24 mouse cellular contexts compared by ENCODE assay signal in the genomic region with DNA sequence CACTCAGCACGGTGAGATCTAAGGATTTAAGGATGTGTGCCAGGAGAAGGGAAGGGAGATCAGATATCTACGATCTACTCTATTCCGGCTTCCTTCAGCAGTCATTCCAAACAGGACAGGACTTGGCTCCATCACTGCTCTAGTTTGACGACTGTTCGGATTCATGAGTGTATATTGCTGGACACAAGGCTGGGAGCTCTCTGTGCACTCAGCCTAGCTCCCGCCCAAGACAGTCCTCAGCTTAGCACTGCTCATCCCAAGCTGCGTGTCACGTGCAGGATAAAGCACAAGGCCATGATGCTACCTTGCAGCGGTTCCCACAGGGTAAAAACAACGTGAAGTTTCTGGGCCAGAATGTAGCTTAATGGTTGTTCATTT. TPM values are rescaled to one million over a fixed set of nuclear protein-coding genes. Genes with fewer than 3 reads are reported as not detected.
DNase-seq lines count a peak whose midpoint lies in the region; ATAC-seq lines count a peak whose summit lies in the region.
"Had no signal": no experiment of that assay in that cellular context is flagged by ENCODE, and none has a peak within 500 bp of the region (broad histone marks: within the 10 kb centered on the region; RNA-seq: fewer than 3 reads in every experiment).

No protein-coding gene starts in this region.

- ATAC-seq in forebrain, embryonic 11.5 days (replicated peaks; ENCODE audit: low FRiP score) = peak; percentile 13; the same call in 1 of the 2 replicates
- no peak for ATAC-seq in forebrain, embryonic 15.5 days (replicated peaks)
- ATAC-seq in lung, embryonic 15.5 days (ENCODE audit: borderline replicate concordance, extremely low read depth, low FRiP score, low TSS enrichment) = 0 out of 2 replicates have a peak, but pooled peaks have one; percentile 37
- ATAC-seq in forebrain, embryonic 13.5 days = peak; percentile 26; the same call in 1 of the 2 replicates
- no peak; the same call in none of the 2 replicates for ATAC-seq in midbrain, embryonic 13.5 days
- no peak for ATAC-seq in liver, embryonic 11.5 days (replicated peaks; ENCODE audit: low FRiP score)
- ATAC-seq: CD4-positive, CD25-positive, alpha-beta regulatory T cell, adult 4 months; intestine, embryonic 16.5 days had no signal

- H3K36me3 ChIP-seq in forebrain, embryonic 11.5 days (ENCODE audit: control insufficient read depth, insufficient read depth, low read length) = no peaks in the 10 kb centered on the region
- H3K36me3 ChIP-seq in forebrain, embryonic 15.5 days = no peaks in the 10 kb centered on the region
- H3K36me3 ChIP-seq in lung, embryonic 15.5 days = no peaks in the 10 kb centered on the region
- H3K36me3 ChIP-seq in forebrain, embryonic 13.5 days (ENCODE audit: poor library complexity, severe bottlenecking) = no peaks in the 10 kb centered on the region
- no peaks in the 10 kb centered on the region for H3K36me3 ChIP-seq in midbrain, embryonic 13.5 days
- H3K36me3 ChIP-seq in liver, embryonic 11.5 days (ENCODE audit: control insufficient read depth, insufficient read depth, low read length) = no peaks in the 10 kb centered on the region
- no peaks in the 10 kb centered on the region for H3K36me3 ChIP-seq in limb, embryonic 10.5 days
- H3K36me3 ChIP-seq: embryonic facial prominence, embryonic 15.5 days; heart, embryonic 12.5 days; hindbrain, embryonic 15.5 days; limb, embryonic 15.5 days; liver, embryonic 15.5 days had no signal

- no peak for DNase-seq in forebrain, embryonic 11.5 days (ENCODE audit: low spot score)
- DNase-seq in lung, postnatal 14 days = no peak
- DNase-seq in liver, embryonic 11.5 days (ENCODE audit: low spot score) = no peak
- DNase-seq in limb, embryonic 10.5 days (ENCODE audit: low spot score) = no peak
- DNase-seq: adrenal gland, postnatal 25 days; cerebellum, adult 9-10 months; gastrocnemius, postnatal 14 days; heart, adult 18-20 months; heart, postnatal 14 days; kidney, postnatal 25 days; thymus, adult 18-20 months; thymus, postnatal 36 days had no signal

- 50% methylated on average over 10 of the region's 10 CpGs for WGBS in forebrain, embryonic 11.5 days
- 36% methylated on average over 10 of the region's 10 CpGs for WGBS in forebrain, embryonic 15.5 days
- WGBS in lung, embryonic 15.5 days = 56% methylated on average over 10 of the region's 10 CpGs
- WGBS in forebrain, embryonic 13.5 days = 34% methylated on average over 10 of the region's 10 CpGs
- 36% methylated on average over 10 of the region's 10 CpGs for WGBS in midbrain, embryonic 13.5 days
- 78% methylated on average over 10 of the region's 10 CpGs for WGBS in liver, embryonic 11.5 days
- WGBS in limb, embryonic 10.5 days = 75% methylated on average over 10 of the region's 10 CpGs

- no peaks in the 10 kb centered on the region for H3K27me3 ChIP-seq in forebrain, embryonic 11.5 days (ENCODE audit: control insufficient read depth, insufficient read depth, low read length)
- H3K27me3 ChIP-seq in forebrain, embryonic 15.5 days = no peaks in the 10 kb centered on the region
- H3K27me3 ChIP-seq in lung, embryonic 15.5 days = no peaks in the 10 kb centered on the region
- peaks cover 2% of the 10 kb centered on the region; the same call in 1 of the 2 replicates for H3K27me3 ChIP-seq in forebrain, embryonic 13.5 days
- H3K27me3 ChIP-seq in midbrain, embryonic 13.5 days = peaks cover 32% of the 10 kb centered on the region
- no peaks in the 10 kb centered on the region for H3K27me3 ChIP-seq in liver, embryonic 11.5 days (replicated peaks; ENCODE audit: control insufficient read depth, insufficient read depth, low read length)
- no peaks in the 10 kb centered on the region for H3K27me3 ChIP-seq in limb, embryonic 10.5 days (ENCODE audit: low read depth, poor library complexity, severe bottlenecking)
- H3K27me3 ChIP-seq: embryonic facial prominence, embryonic 15.5 days; heart, embryonic 12.5 days; hindbrain, embryonic 15.5 days; limb, embryonic 15.5 days; liver, embryonic 15.5 days had no signal

- H3K9ac ChIP-seq in forebrain, embryonic 11.5 days (ENCODE audit: low read length) = no peak overlapping the region
- H3K9ac ChIP-seq in forebrain, embryonic 15.5 days (replicated peaks) = no peak overlapping the region
- no peak overlapping the region for H3K9ac ChIP-seq in lung, embryonic 15.5 days
- no peak overlapping the region for H3K9ac ChIP-seq in forebrain, embryonic 13.5 days
- H3K9ac ChIP-seq in midbrain, embryonic 13.5 days (replicated peaks) = no peak overlapping the region
- no peak overlapping the region for H3K9ac ChIP-seq in liver, embryonic 11.5 days (ENCODE audit: low read depth, low read length)
- H3K9ac ChIP-seq: embryonic facial prominence, embryonic 15.5 days; heart, embryonic 12.5 days; hindbrain, embryonic 15.5 days; limb, embryonic 15.5 days; liver, embryonic 15.5 days had no signal

- H3K27ac ChIP-seq in forebrain, embryonic 11.5 days (ENCODE audit: low read depth, low read length) = peak overlapping the region; percentile 65
- H3K27ac ChIP-seq in forebrain, embryonic 15.5 days (replicated peaks) = no peak overlapping the region
- no peak overlapping the region for H3K27ac ChIP-seq in lung, embryonic 15.5 days
- peak overlapping the region; percentile 52 for H3K27ac ChIP-seq in forebrain, embryonic 13.5 days
- H3K27ac ChIP-seq in midbrain, embryonic 13.5 days = peak overlapping the region; percentile 9
- H3K27ac ChIP-seq in liver, embryonic 11.5 days (ENCODE audit: low read depth, low read length) = no peak overlapping the region
- no peak overlapping the region for H3K27ac ChIP-seq in limb, embryonic 10.5 days
- H3K27ac ChIP-seq: embryonic facial prominence, embryonic 15.5 days; hindbrain, embryonic 15.5 days; limb, embryonic 15.5 days; liver, embryonic 15.5 days; macrophage had no signal

- H3K4me3 ChIP-seq in forebrain, embryonic 11.5 days (ENCODE audit: low read depth, low read length) = no peak overlapping the region
- H3K4me3 ChIP-seq in forebrain, embryonic 15.5 days = no peak overlapping the region
- H3K4me3 ChIP-seq in lung, embryonic 15.5 days = no peak overlapping the region
- no peak overlapping the region for H3K4me3 ChIP-seq in forebrain, embryonic 13.5 days
- no peak overlapping the region for H3K4me3 ChIP-seq in midbrain, embryonic 13.5 days (replicated peaks)
- H3K4me3 ChIP-seq in liver, embryonic 11.5 days (ENCODE audit: low read depth, low read length) = no peak overlapping the region
- H3K4me3 ChIP-seq in limb, embryonic 10.5 days = no peak overlapping the region
- H3K4me3 ChIP-seq: embryonic facial prominence, embryonic 15.5 days; heart, embryonic 12.5 days; hindbrain, embryonic 15.5 days; limb, embryonic 15.5 days; liver, embryonic 15.5 days had no signal

- no peaks in the 10 kb centered on the region for H3K9me3 ChIP-seq in forebrain, embryonic 11.5 days (ENCODE audit: control insufficient read depth, low read length)
- no peaks in the 10 kb centered on the region for H3K9me3 ChIP-seq in forebrain, embryonic 15.5 days
- no peaks in the 10 kb centered on the region for H3K9me3 ChIP-seq in lung, embryonic 15.5 days
- H3K9me3 ChIP-seq in forebrain, embryonic 13.5 days (replicated peaks) = no peaks in the 10 kb centered on the region
- no peaks in the 10 kb centered on the region for H3K9me3 ChIP-seq in midbrain, embryonic 13.5 days
- no peaks in the 10 kb centered on the region for H3K9me3 ChIP-seq in liver, embryonic 11.5 days (ENCODE audit: control insufficient read depth, low read length)
- no peaks in the 10 kb centered on the region for H3K9me3 ChIP-seq in limb, embryonic 10.5 days (replicated peaks)
- H3K9me3 ChIP-seq: embryonic facial prominence, embryonic 15.5 days; heart, embryonic 12.5 days; hindbrain, embryonic 15.5 days; limb, embryonic 15.5 days; liver, embryonic 15.5 days had no signal

- no peak overlapping the region for H3K4me2 ChIP-seq in forebrain, embryonic 11.5 days (ENCODE audit: low read depth, low read length, severe bottlenecking)
- H3K4me2 ChIP-seq in forebrain, embryonic 15.5 days (replicated peaks) = no peak overlapping the region
- H3K4me2 ChIP-seq in lung, embryonic 15.5 days = no peak overlapping the region
- H3K4me2 ChIP-seq in forebrain, embryonic 13.5 days = no peak overlapping the region
- H3K4me2 ChIP-seq in midbrain, embryonic 13.5 days (replicated peaks) = no peak overlapping the region
- H3K4me2 ChIP-seq in liver, embryonic 11.5 days = no peak overlapping the region
- H3K4me2 ChIP-seq: embryonic facial prominence, embryonic 15.5 days; heart, embryonic 12.5 days; hindbrain, embryonic 15.5 days; limb, embryonic 15.5 days; liver, embryonic 15.5 days had no signal

- peaks cover 13% of the 10 kb centered on the region for H3K4me1 ChIP-seq in forebrain, embryonic 11.5 days (replicated peaks; ENCODE audit: control insufficient read depth, insufficient read depth, low read length)
- peaks cover 26% of the 10 kb centered on the region for H3K4me1 ChIP-seq in forebrain, embryonic 15.5 days
- H3K4me1 ChIP-seq in lung, embryonic 15.5 days = peaks cover 17% of the 10 kb centered on the region
- H3K4me1 ChIP-seq in forebrain, embryonic 13.5 days = peaks cover 25% of the 10 kb centered on the region
- peaks cover 30% of the 10 kb centered on the region for H3K4me1 ChIP-seq in midbrain, embryonic 13.5 days (replicated peaks)
- H3K4me1 ChIP-seq in liver, embryonic 11.5 days (replicated peaks; ENCODE audit: control insufficient read depth, insufficient read depth, low read length) = peaks cover 7% of the 10 kb centered on the region
- H3K4me1 ChIP-seq in limb, embryonic 10.5 days = peaks cover 22% of the 10 kb centered on the region

RNA-seq across cellular contexts. Expression of a gene that starts 33.8 kb away (rescaled TPM):
- 0.39 and 0.45 TPM in 2 replicates for polyA plus RNA-seq in forebrain, embryonic 11.5 days (2014; fragmentation: Nextera tagmentation; extraction: Ambion mirVana)
- 1.8 and 2.3 TPM in 2 replicates for polyA plus RNA-seq in forebrain, embryonic 15.5 days (2015; fragmentation: Nextera tagmentation; extraction: Ambion mirVana)
- 0.66 and 0.76 TPM in 2 replicates for polyA plus RNA-seq in lung, embryonic 15.5 days (2015; fragmentation: Nextera tagmentation; extraction: Ambion mirVana)
- 1.2 and 1.3 TPM in 2 replicates for polyA plus RNA-seq in forebrain, embryonic 13.5 days (2015; fragmentation: Nextera tagmentation; extraction: Ambion mirVana)
- polyA plus RNA-seq in midbrain, embryonic 13.5 days (2015; fragmentation: Nextera tagmentation; extraction: Ambion mirVana) = 1.6 and 1.7 TPM in 2 replicates
- polyA plus RNA-seq in liver, embryonic 11.5 days (2014; fragmentation: Nextera tagmentation; extraction: Ambion mirVana) = 0.37 and 0.42 TPM in 2 replicates
- 0.13 and 0.23 TPM in 2 replicates for polyA plus RNA-seq in limb, embryonic 10.5 days (2016; fragmentation: Nextera tagmentation; extraction: Ambion mirVana)

Comparison
In these comparisons a context has a peak if more than half of its experiments do, and no peak if none do; other contexts are left out.
1. ATAC-seq: peak in forebrain, embryonic 11.5 days (single experiment), lung, embryonic 15.5 days (single experiment) and forebrain, embryonic 13.5 days (single experiment); none in forebrain, embryonic 15.5 days (single experiment), midbrain, embryonic 13.5 days (single experiment) and liver, embryonic 11.5 days (single experiment).
2. H3K27ac ChIP-seq: peak in forebrain, embryonic 11.5 days (single experiment), forebrain, embryonic 13.5 days (single experiment) and midbrain, embryonic 13.5 days (single experiment); none in forebrain, embryonic 15.5 days (single experiment), lung, embryonic 15.5 days (single experiment), liver, embryonic 11.5 days (single experiment) and limb, embryonic 10.5 days (single experiment).